Mouse (Mus musculus): ENCODE data around the gene Mapkap1. TPM values are rescaled to one million over a fixed set of nuclear protein-coding genes. Genes with fewer than 3 reads are reported as not detected.

Gene Mapkap1
- total and polyA plus RNA-seq, 2 experiments from 2014 or later: 90.4 to 153 TPM

GRCm38 (mm10) chr2:34638955-34639650, 232.5 kb downstream of the Mapkap1 start:
- ATAC-seq (peak; percentile 80), DNase-seq (ENCODE audit: low spot score) (peak; percentile 95)
- no peak overlapping the region for H3K27ac ChIP-seq
- peak overlapping the region; percentile 35 for H3K4me3 ChIP-seq (ENCODE audit: low read length)
- WGBS: 12% methylated on average over 37 of the region's 37 CpGs
- no peaks in the 10 kb centered on the region for H3K36me3 ChIP-seq (ENCODE audit: insufficient read depth, low read length)
- H3K4me1 ChIP-seq (ENCODE audit: insufficient read depth, low read length): 0 out of 2 replicates have a peak, but pooled peaks cover 3% of the 10 kb centered on the region
- H3K9ac ChIP-seq (replicated peaks; ENCODE audit: low read length): peak overlapping the region; percentile 43
- no peaks in the 10 kb centered on the region for H3K9me3 ChIP-seq (ENCODE audit: low read length)
- no peaks in the 10 kb centered on the region for H3K27me3 ChIP-seq (ENCODE audit: insufficient read depth, low read length)
- peak overlapping the region; percentile 83 for H3K4me2 ChIP-seq (ENCODE audit: low read depth, low read length)
- peak; percentile 95 for TF ChIP-seq CTCF (IDR thresholded peaks at IDR 0.05; ENCODE audit: low read depth)

GRCm38 (mm10) chr2:34639725-34640124, 233.2 kb downstream of the Mapkap1 start:
- ATAC-seq (no peak; the same call in 1 of the 2 replicates), DNase-seq (ENCODE audit: low spot score) (no peak)
- Histone ChIP-seq H3K36me3 (ENCODE audit: insufficient read depth, low read length) (no peaks in the 10 kb centered on the region), H3K4me2 (ENCODE audit: low read depth, low read length) (no peak overlapping the region), H3K4me3 (ENCODE audit: low read length) (no peak overlapping the region), H3K9ac (replicated peaks; ENCODE audit: low read length) (no peak overlapping the region), H3K27me3 (ENCODE audit: insufficient read depth, low read length) (no peaks in the 10 kb centered on the region), H3K4me1 (ENCODE audit: insufficient read depth, low read length) (0 out of 2 replicates have a peak, but pooled peaks cover 3% of the 10 kb centered on the region), H3K9me3 (ENCODE audit: low read length) (no peaks in the 10 kb centered on the region), H3K27ac (no peak overlapping the region)
- 65% methylated on average over 5 of the region's 5 CpGs for WGBS
- no peak for TF ChIP-seq CTCF (IDR thresholded peaks at IDR 0.05; ENCODE audit: low read depth)

- DNase-seq (ENCODE audit: low spot score): no peak
- Histone ChIP-seq H3K27me3 (ENCODE audit: insufficient read depth, low read length) (no peaks in the 10 kb centered on the region), H3K9me3 (ENCODE audit: low read length) (no peaks in the 10 kb centered on the region), H3K4me2 (ENCODE audit: low read depth, low read length) (no peak overlapping the region), H3K4me3 (ENCODE audit: low read length) (no peak overlapping the region), H3K4me1 (ENCODE audit: insufficient read depth, low read length) (peaks cover 3% of the 10 kb centered on the region; the same call in 1 of the 2 replicates), H3K36me3 (ENCODE audit: insufficient read depth, low read length) (no peaks in the 10 kb centered on the region), H3K9ac (replicated peaks; ENCODE audit: low read length) (no peak overlapping the region), H3K27ac (no peak overlapping the region)
- WGBS: 39% methylated on average over 2 of the region's 2 CpGs
- peak; percentile 61 for TF ChIP-seq CTCF (IDR thresholded peaks at IDR 0.05; ENCODE audit: low read depth)
- no peak for ATAC-seq
Measured at GRCm38 (mm10) chr2:34642351-34642750, 235.8 kb downstream of the Mapkap1 start.

- Histone ChIP-seq H3K4me2 (ENCODE audit: low read depth, low read length) (no peak overlapping the region), H3K4me1 (ENCODE audit: insufficient read depth, low read length) (no peaks in the 10 kb centered on the region; the same call in 1 of the 2 replicates), H3K36me3 (ENCODE audit: insufficient read depth, low read length) (no peaks in the 10 kb centered on the region), H3K27me3 (ENCODE audit: insufficient read depth, low read length) (no peaks in the 10 kb centered on the region), H3K27ac (no peak overlapping the region), H3K9me3 (ENCODE audit: low read length) (no peaks in the 10 kb centered on the region), H3K4me3 (ENCODE audit: low read length) (no peak overlapping the region), H3K9ac (replicated peaks; ENCODE audit: low read length) (no peak overlapping the region)
- peak; percentile 81 for TF ChIP-seq CTCF (IDR thresholded peaks at IDR 0.05; ENCODE audit: low read depth)
- no peak for ATAC-seq
- peak; percentile 42 for DNase-seq (ENCODE audit: low spot score)
- 43% methylated on average over 22 of the region's 22 CpGs for WGBS
Measured at GRCm38 (mm10) chr2:34644571-34645526, 238.3 kb downstream of the Mapkap1 start.

- no peaks in the 10 kb centered on the region for H3K36me3 ChIP-seq (ENCODE audit: insufficient read depth, low read length)
- H3K9me3 ChIP-seq (ENCODE audit: low read length): no peaks in the 10 kb centered on the region
- H3K9ac ChIP-seq (replicated peaks; ENCODE audit: low read length): 0 out of 2 replicates have a peak overlapping the region, but pooled peaks have one; percentile 33
- no peak for TF ChIP-seq CTCF (IDR thresholded peaks at IDR 0.05; ENCODE audit: low read depth)
- H3K4me2 ChIP-seq (ENCODE audit: low read depth, low read length): peak overlapping the region; percentile 62
- H3K27ac ChIP-seq: no peak overlapping the region
- ATAC-seq: peak; percentile 92
- no peaks in the 10 kb centered on the region; the same call in 1 of the 2 replicates for H3K4me1 ChIP-seq (ENCODE audit: insufficient read depth, low read length)
- 14% methylated on average over 21 of the region's 21 CpGs for WGBS
- H3K4me3 ChIP-seq (ENCODE audit: low read length): peak overlapping the region; percentile 30
- no peaks in the 10 kb centered on the region for H3K27me3 ChIP-seq (ENCODE audit: insufficient read depth, low read length)
- DNase-seq (ENCODE audit: low spot score): peak; percentile 82
Measured at GRCm38 (mm10) chr2:34645851-34646540, 239.4 kb downstream of the Mapkap1 start.

GRCm38 (mm10) chr2:34646541-34646865, 239.9 kb downstream of the Mapkap1 start:
- ATAC-seq: no peak
- H3K27ac ChIP-seq: no peak overlapping the region
- no peaks in the 10 kb centered on the region for H3K9me3 ChIP-seq (ENCODE audit: low read length)
- no peak overlapping the region for H3K9ac ChIP-seq (replicated peaks; ENCODE audit: low read length)
- H3K4me2 ChIP-seq (ENCODE audit: low read depth, low read length): peak overlapping the region; percentile 62
- 8% methylated on average over 5 of the region's 5 CpGs for WGBS
- H3K4me3 ChIP-seq (ENCODE audit: low read length): peak overlapping the region; percentile 30
- TF ChIP-seq CTCF (IDR thresholded peaks at IDR 0.05; ENCODE audit: low read depth): no peak
- no peaks in the 10 kb centered on the region for H3K36me3 ChIP-seq (ENCODE audit: insufficient read depth, low read length)
- no peaks in the 10 kb centered on the region for H3K27me3 ChIP-seq (ENCODE audit: insufficient read depth, low read length)
- no peaks in the 10 kb centered on the region; the same call in 1 of the 2 replicates for H3K4me1 ChIP-seq (ENCODE audit: insufficient read depth, low read length)
- DNase-seq (ENCODE audit: low spot score): no peak

Measured in hindbrain, postnatal 0 days (tissue).